Mouse (Mus musculus): ENCODE data around the gene Flnc. TPM values are rescaled to one million over a fixed set of nuclear protein-coding genes. Genes with fewer than 3 reads are reported as not detected.

The Flnc gene
- not detected in 2 replicates for total RNA-seq (2023)

DNA sequence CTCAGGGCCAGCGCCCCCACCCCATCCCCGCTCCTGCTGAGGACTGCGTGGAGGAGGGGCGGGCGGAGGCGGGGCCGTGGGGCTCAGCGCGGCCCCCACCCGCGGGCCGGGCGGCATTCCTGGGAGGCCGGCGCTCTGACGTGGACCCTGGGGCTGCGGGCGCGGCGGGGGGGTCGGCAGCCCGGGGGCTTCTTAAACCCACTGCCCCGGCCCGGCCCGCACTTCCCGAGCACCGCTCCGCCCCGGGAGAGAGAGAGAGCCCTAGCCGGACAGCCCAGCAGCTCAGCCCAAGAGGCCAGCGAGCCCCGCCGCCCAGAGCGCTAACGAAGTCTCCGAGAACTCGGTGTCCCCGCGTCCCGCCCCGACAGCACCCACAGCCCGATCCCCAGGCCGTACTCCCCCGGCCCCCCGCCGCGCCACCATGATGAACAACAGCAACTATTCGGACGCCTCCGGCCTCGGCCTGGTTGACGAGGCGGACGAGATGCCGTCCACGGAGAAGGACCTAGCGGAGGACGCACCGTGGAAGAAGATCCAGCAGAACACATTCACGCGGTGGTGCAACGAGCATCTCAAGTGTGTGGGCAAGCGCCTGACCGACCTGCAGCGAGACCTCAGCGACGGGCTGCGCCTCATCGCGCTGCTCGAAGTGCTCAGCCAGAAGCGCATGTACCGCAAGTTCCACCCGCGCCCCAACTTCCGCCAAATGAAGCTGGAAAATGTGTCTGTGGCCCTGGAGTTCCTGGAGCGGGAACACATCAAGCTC, at the start of gene Flnc:
Gene Flnc (plus strand): TSS at position 219 of the 766 bp plus-strand sequence.

DNA sequence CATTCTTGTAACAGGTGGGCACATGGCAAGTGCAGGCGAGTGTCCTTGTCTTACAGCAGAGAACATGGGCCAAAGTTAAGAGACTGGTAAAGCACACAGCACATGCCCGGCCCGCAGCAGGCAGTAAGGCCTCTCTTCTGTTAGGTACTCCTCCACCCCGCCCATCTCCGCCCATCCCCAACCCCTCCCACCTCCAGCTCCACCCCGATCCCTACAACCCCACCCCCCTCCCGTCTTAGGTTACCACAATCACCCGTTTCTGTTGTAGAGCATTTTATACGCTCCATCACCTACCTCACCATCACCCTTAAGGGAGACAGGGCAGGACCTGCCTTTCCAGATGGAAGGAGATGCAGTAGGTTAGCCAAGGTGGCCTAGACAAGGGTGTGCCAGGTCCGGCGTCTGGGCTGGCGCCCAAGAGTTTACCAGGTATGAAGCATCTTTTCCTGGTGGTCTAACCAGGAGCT, 45.0 kb upstream of the Flnc start, which contains the start of gene Opn1sw:
Gene Opn1sw (minus strand): TSS at position 417 of the 467 bp plus-strand sequence.

DNA sequence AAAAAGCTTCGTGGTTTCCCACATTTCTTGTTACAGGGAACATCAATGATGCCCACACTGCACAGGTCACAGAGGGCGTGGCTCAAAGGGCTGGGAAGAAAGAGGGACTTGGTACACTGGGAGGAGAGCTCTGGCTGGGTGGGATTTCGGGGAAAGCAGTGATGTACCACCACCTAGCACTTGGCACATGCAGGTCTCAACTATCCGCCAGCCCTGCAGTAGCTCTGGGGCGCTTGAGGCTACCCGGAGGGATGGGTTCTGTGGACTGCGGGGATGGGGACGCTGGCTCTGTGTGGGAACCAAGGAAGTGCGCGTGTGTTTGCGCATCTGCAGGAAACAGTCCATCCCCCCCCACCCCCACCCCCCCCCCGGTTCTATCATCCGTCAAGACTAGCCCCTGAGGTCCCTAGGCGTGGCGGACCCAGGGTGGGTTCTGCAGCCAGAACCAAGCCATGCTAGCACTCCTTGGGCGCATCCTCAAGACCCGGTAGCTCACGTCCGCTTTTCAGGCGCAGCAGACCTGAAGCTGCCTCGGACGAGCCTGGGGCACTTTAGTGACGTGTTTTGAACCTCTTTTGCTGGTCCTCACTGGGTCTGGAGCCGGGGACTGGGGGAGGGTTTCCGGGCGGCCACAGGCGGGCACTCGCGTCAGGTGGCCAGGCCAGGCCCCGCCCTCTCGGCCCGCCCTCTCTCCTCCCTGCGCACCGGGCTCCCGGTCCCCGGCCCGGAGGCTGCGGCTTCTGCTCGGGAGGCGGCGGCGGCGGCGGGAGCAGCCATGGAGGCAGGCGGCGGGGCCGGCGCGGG, 36.9 kb upstream of the Flnc start, which contains the start of gene Ccdc136:
Gene Ccdc136 (plus strand): TSS at position 400 of the 804 bp plus-strand sequence.

DNA sequence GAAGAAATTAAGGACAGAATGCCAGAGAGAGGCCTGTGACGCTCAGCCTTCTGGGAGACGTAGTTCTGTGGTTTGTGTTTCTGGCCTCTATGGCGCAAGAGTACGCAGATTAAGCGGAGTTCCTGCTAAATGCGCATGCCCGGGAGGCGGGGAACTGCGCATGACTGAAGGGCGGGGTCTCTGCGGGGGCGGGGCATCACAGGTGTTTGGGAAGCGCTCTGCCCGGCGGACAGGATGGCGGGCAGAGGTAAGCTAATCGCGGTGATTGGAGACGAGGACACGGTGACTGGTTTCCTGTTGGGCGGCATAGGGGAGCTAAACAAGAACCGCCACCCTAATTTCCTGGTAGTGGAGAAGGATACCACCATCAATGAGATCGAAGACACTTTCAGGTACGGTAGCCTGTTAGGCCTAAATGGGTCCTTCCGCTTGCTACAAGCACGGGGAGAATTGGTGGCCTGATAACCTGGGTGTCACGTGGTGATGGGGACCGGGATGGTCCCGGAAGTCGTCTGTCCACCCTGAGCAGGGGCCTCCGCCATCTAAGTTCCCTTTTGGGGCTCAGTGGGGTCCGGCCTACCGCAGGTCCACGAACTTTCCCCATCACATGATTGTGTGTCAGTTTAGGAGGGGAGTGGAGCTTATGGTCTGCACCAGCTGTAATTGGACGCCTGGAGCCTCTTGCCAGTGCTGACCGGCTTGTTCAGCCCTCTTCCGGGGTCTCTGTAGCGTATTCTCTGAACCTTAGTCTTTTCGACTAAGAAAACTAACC, 34.7 kb downstream of the Flnc start, which contains the start of gene Atp6v1f:
Gene Atp6v1f (plus strand): TSS at position 136 of the 772 bp plus-strand sequence.

DNA sequence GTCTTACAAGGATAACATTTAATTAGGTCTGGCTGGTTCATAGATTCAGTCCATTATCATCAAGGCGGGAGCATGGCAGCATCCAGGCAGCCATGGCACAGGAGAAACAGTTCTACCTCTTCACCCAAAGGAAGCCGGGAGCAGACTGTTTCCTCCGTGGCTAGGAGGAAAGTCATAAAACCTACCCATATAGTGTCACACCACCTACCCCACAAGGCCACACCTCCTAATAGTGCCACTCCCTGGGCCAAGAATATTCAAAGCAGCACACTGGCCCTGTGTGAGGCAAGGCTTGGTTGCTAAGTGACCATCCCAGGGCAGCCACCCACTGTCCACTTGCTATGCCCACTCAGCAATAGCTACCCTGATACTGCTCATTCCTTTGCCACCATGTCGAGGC, 38.1 kb downstream of the Flnc start, which contains the start of gene Atp6v1fnb:
Gene Atp6v1fnb (plus strand): TSS at position 301 of the 400 bp plus-strand sequence.

DNA sequence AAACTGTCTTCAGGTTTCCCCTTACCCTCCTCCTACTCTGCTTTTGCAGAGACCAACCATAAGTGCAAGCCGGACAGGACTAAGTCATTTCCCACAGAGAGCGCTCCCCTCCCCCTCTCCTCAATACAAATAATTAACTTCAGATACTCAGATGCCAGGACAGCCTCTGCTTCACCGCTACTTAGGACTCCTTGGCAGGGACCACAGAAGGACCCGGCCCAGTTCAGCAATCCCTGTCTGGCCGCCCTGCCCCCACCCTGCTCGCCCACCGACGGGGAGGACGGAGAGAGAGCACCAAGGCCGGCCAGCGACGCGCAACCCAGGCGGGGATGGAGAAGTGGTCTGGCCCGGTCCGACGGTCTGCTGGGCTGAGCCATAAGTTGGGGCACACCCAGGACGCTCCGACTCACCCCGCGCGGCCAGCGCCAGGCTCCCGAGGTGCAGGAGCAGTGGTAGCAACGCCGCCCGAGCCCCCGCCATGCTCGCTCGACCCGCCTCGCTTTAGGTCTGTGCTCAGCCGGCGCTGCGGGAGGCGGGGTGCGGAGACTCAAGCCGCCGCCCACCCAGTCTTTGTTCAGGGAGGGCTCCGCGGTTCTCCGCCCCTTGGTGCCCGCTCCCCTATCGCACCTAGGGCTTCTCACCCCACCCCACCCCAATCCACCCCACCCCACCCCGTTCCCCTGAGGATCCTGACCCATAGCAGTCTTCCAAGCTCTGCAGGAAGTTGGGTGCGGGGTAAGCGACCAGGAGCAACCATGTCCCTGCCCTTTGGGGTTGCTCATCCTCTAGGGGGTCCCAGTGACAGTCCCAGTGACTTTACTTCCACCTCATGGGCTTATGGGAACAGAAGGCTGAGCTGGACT, 74.6 kb downstream of the Flnc start, which contains the start of gene Kcp:
Gene Kcp (minus strand): TSS at position 506 of the 863 bp plus-strand sequence.

Other genes starting within 250 kb of the Flnc start
- 21.5 and 28.5 TPM in 2 replicates for gene Impdh1, start 216.9 kb upstream of the Flnc start, total RNA-seq (2023)
- 5.3 and 9.7 TPM in 2 replicates for gene Hilpda, start 160.8 kb upstream of the Flnc start, total RNA-seq (2023)
- gene Fam71f2, start 153.7 kb upstream of the Flnc start, total RNA-seq (2023) = not detected in 2 replicates
- gene Fam71f1, start 114.1 kb upstream of the Flnc start, total RNA-seq (2023) = not detected in 2 replicates
- 36.3 and 37.3 TPM in 2 replicates for gene Calu, start 85.2 kb upstream of the Flnc start, total RNA-seq (2023)
- not detected in 2 replicates for gene Opn1sw, start 44.8 kb upstream of the Flnc start, total RNA-seq (2023)
- not detected in 2 replicates for gene Ccdc136, start 36.9 kb upstream of the Flnc start, total RNA-seq (2023)
- gene Atp6v1f, start 34.5 kb downstream of the Flnc start, total RNA-seq (2023) = 138 and 155 TPM in 2 replicates
- gene Atp6v1fnb, start 38.2 kb downstream of the Flnc start, total RNA-seq (2023) = 2.5 TPM in 2 replicates
- not detected in 2 replicates for gene Kcp, start 74.7 kb downstream of the Flnc start, total RNA-seq (2023)
- gene Irf5, start 93.4 kb downstream of the Flnc start, total RNA-seq (2023) = 91.2 and 107 TPM in 2 replicates
- 56.1 and 89.3 TPM in 2 replicates for gene Tnpo3, start 176.6 kb downstream of the Flnc start, total RNA-seq (2023)